Mouse (Mus musculus) liver, adult 2 months (tissue): ENCODE measurements at regions not wholly inside any gene's neighbourhood (a gene's known extent, or its start where the extent isn't known, plus 50 kb on each side); places are given as distances from the start of the nearest gene placed in this dataset.

Experiments used
- CTCF ChIP-seq: fragments of 200-500 bp; IDR thresholded peaks from 2 replicates; pipeline ENCODE4 v1.5.1; 2011; ENCODE audit warnings: low read depth, low read length, control low read depth
- POLR2A ChIP-seq: fragments of 200-500 bp; IDR thresholded peaks from 2 replicates; pipeline ENCODE4 v1.6.1; 2011; ENCODE audit warnings: low read length, control low read depth; ENCODE audit not compliant: insufficient read depth; ENCODE audit errors: extremely low read depth

DNA sequence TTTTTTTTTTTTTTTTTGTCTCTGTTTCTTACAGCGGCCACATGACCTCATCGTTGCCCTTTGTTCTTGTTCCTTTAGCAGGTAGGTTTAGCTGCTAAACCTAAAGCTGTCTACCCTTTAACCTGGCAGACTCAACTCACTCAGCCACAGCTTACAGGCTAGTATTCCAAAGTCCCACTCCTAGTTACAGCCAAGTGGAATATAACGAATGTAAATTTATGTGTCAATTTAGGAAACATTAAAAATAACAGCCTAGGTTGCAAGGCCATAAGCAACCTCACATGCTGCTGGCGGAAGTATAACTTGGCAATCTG, 138.7 kb downstream of the Pja1 start:
- TF ChIP-seq CTCF (no peak), POLR2A (no peak)
